Mouse (Mus musculus): ENCODE measurements at regions not wholly inside any gene's neighbourhood (a gene's known extent, or its start where the extent isn't known, plus 50 kb on each side); places are given as distances from the start of the nearest gene placed in this dataset.

DNA sequence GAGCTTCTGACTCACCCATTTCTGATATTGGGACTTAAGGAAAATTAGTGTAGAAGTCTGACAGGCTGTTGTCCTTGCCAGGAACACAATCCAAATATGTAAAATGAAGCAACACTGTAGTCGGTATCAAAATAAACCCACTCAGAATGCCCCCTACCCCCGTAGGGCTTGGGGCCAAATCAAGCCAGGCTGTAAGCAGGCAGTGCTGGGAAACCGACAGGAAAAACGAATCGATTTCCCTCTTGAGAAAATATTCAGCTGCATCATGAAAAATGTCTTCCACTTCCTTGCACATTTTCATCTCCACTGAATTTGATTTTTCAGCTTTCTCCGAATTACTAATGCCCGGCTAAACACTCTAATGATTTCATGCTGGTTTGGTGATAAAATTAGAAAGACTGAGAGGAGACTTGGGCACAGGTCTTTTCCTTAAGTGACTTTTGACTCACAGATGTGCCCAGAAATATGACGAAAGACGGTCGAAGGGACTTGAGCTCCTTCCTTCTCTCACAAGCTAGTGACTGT is 485.7 kb downstream of the Fat4 start:
- DNase-seq (ENCODE audit: low spot score in 2 of 2) = no peak

DNA sequence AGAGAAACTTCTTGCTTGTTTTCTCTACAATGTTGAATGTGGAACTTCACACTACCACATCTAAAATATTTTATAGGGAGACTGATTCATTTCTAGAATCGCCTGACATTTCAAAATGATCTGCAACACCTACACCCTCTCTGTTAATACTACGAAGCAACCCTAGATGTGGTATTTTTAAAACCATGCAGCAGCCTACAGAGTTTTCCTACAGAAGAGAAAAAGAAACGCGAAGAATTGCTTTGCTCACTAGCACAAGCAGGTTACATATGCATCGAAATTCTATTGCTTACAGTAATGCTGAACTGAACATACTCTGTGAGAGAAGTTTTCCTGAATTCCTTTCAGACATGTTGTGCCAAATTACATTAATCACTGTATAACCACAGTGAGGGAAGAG is 488.7 kb downstream of the Fat4 start:
- DNase-seq (ENCODE audit: low spot score in 2 of 2) = peak; percentile 3 to 5

DNA sequence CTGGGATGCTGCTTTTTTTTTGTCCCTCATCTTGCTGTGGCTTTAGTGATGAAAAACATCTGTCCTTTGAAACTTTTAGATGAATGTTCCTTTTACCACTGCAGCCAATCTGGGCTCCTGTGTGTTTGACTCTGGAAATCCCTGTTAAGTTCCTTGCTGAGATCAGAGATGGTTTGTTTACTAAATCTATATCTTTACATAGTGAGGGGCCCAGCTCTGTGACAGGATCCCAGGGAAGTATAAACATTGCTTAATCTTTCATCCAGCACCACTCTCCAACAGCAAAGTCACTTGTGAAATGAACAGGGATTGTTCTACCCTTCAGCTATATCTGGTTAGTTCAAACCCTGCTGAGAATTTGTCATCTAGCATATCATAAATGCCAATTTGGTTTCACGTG is 501.8 kb downstream of the Fat4 start:
- DNase-seq (ENCODE audit: low spot score in 2 of 2) = no peak

DNA sequence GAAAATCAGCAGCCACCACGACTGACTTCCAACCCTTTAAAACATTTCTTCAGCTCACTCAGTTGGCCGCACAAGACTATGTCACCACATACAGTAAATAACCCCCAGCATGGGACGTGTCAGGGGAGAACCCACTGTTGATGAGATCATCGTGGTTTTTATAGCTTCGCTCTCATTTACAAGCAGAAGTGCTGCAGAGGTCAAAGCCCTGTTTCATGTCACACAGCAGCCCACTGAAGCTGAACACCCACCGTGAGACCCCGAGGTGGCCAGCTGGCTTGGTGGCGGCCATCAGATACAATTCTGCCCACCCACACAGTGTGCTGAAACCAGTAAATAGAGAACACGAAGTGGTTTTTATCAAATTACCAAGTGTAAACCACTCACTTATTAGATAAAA is 503.7 kb downstream of the Fat4 start:
- no peak for DNase-seq (ENCODE audit: low spot score in 2 of 2)

DNA sequence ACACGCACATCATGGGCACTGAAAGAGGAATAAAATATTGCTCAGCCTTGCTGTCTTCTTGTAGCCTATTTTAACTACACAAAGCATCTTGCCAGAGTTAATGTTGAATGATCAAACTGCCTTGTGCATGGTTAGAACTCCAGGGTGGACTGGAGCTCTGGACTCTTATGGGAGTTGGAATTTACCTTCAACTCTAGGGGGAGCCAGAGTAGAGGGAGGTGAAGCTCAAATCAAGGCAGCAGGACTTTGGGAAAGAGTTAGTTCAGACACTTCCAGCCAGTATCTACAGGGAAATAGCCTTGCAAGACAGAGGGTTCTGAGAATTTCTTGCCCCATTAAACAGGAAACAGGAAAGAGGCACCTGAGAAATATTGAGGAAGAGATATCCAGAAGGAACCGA is 505.3 kb downstream of the Fat4 start:
- no peak for DNase-seq (ENCODE audit: low spot score in 2 of 2)

DNA sequence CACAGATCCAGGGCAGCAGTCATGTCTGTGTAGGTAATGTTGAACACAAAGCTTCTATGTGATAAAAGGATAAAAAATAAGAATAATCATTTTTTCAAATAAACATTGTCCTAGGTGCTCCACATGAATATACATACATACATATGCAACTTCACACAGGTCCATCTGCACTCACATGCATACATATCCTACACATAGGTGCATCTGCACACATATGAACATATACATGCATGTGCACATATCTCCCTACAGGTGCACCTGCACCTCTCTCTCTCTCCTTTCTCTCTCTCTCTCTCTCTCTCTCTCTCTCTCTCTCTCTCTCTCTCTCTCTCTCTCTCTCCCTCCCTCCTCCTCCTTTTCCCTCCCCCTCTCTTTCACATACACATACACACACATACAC is 509.9 kb downstream of the Fat4 start:
- DNase-seq (ENCODE audit: low spot score in 2 of 2) = no peak

DNA sequence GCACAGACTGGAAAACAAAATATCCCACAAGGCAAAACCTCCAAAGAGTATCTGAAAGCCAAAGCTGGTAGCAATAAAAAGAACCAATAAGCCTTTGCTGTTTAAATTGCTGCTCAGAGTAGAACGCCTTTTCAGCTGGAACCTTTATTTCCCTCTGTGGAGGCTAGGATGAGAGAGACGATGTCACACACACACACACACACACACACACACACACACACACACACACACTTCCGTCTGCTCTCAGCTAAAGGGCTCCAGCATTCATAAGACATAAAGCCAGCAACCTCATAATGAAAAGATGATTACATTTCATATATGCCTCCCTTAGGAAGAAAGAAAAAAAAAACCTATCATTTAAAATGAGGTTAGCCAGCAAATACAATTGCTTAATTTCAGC is 510.5 kb downstream of the Fat4 start:
- DNase-seq (ENCODE audit: low spot score in 2 of 2) = no peak

DNA sequence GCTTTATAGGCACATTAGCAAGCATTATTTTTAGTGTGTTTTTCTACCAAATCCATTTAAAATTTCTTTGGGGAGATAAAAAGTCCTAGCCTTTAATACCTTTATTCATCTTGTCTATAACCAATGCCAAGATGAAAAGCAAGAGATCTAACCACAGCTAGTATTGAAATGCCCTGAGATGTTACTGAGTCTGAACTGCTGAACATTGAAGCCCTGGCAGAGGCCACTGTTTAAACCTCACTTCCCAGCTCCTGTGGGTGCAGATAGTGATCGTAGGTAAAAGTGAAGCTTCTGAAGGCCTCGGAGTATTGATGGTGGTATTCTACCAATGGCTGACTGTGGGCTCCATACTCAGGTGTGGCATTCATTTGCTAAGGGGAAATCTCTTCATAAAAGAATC is 510.9 kb downstream of the Fat4 start:
- no peak for DNase-seq (ENCODE audit: low spot score in 2 of 2)

DNA sequence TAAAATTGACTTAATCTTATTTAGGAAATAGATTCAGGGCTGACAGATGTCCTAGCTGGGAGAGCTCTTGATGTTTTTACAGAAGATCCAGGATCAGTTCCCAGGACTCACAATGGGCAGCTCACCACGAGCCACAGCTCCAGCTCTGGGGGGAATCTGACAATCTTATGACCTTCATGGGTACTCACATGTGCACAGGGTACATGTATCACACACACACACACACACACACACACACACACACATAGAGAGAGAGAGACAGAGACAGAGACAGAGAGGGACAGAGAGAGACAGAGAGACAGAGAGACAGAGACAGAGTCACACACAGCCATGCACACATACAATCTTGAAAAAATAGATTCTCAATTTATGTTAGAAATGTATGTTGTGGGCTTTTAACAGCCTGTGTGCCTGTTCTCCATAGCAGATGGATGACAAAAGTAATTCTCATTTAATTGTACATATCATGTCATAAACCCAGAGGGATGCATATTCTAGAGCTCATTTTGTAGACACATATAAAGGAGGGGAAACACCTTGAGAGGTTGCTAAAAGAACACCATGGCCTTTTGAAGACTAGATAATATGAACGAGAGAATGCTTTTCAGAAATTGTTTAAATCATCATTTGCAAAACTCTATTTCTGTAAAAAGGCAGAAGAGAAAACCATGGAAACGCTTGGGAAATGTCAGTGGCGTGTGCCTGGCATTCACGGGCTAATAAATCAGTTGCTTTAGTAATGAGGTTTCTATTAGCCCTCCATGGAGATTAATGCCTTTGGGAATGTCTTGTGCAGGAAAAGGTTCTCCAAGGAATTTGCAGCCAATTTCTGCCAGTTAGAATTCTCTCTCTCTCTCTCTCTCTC is 538.3 kb downstream of the Fat4 start:
- DNase-seq (ENCODE audit: low spot score in 2 of 2) = no peak

DNA sequence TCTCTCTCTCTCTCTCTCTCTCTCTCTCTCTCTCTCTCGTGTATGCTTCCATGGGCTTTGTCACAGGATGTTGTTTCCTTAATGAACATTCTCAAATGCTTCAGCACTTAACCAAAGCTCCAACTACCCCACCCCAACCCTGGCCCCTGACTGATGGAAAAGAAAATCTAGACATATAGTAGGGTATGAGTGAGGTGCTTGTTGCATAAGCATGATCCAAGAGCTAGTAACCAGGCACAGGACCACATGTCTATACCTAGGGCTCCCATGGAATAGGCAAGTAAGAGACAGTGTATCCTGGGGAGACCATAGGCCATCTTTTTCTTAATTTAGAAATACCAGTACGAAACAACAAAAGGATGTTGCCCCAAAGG is 538.9 kb downstream of the Fat4 start:
- DNase-seq (ENCODE audit: low spot score in 2 of 2) = no peak

DNA sequence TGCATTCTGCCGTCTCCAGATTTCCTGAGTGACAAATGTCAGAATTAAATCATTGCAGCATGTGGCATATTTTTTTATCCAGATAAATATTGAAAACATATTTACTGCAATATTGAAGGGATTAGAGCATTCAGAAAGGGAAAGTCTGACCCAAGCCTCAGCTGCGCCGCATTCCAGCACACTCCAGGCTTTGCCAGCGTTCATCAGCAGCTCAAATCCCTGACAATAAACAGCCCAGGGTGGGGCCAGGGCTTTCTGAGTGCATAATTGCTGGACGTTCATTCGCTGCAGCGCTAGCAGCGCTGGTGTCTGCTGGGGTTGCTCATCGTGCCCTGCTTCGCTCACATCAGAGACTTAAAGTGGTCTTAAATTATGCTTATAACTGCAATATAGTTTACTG is 556.6 kb downstream of the Fat4 start:
- no peak for DNase-seq (ENCODE audit: low spot score in 2 of 2)

DNA sequence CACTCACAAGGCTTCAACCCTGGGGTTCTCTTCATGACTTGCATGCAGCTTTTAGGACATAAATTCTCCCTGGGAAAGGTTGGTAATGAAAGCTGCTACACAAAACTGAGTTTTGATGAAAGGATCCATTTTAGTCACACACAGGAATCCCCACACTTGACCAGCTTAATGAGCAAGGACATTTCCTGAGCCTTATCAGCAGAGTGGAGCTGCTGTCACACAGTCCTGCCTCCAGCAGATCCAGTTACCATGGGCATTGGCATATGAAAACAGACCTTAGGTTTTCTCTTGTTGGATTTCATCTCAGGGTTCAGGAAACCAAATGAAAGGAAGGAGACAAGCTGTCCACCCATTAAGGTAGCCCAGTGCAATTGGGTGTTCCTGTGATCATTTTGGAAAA is 568.9 kb downstream of the Fat4 start:
- no peak for DNase-seq (ENCODE audit: low spot score in 2 of 2)

DNA sequence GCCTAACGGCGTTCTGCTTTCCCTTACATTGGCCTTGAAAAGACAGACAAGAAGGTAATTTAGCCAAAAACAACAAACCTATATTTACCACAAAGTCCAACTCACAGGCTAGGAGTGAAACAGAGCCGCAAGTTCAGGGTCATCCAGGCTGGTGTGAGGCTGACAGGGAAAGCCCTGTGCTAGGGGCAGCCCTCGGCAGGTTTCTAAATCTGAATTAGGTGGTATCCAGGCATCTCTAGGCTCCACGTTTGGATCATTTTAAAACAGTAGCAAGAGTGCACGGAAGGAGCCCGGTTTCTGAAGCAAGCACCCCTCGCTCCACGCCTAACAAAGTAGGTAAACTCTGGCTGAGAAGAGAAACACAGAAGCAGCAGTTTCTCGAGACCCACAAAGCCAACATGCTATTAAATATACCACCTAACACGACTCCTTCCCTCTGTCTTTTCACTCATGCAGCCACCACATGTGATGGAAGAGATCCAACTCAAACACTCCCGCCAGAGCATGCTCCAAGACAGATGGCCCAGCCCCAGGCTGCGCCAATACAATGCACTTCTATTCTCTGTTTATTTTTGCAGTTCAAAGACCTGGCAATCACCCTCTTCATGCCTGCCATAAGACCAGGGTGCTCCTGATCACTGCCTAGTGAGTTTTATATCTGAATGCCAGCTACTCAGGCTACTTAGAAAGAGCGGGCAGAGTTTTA is 573.6 kb downstream of the Fat4 start:
- no peak for DNase-seq (ENCODE audit: low spot score in 2 of 2)

DNA sequence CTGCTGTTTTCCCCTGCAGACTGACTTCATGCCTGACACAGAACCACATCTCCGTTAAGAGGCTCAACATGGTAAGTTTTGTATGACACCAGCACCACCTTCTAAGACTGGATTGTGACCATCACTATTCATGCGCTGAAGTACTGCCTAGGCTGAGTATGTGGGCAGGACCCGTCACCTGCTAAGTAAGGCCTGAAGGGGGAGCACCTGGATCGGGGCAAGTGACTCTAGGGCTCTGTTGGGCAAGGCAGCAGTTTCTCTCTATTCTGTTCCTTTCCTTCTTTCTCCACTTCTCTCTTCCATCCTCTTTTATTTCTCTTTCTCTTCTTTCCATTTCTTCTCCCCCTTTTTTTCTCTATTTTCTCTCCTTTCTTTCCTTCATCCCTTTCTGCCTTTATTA is 574.8 kb downstream of the Fat4 start:
- no peak for DNase-seq (ENCODE audit: low spot score in 2 of 2)

DNA sequence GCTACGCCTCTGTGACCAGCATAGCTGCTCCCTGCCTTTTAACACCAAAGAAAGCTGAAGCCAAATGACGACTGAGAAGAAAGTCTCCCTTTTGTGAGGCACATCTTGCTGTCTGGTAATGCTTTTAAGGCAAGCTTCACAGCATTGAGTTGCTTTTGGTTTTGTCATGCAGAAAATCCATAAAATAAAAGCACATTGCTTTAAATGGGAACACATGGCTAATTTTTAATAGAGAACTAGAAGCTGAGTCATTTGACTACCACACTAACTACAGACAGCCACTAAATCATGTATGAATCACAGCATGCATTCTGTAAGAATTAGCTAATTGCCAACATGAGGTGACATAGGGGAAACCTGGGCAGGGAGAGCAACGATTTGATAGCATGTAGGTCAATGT is 579.1 kb downstream of the Fat4 start:
- no peak for DNase-seq (ENCODE audit: low spot score in 2 of 2)

DNA sequence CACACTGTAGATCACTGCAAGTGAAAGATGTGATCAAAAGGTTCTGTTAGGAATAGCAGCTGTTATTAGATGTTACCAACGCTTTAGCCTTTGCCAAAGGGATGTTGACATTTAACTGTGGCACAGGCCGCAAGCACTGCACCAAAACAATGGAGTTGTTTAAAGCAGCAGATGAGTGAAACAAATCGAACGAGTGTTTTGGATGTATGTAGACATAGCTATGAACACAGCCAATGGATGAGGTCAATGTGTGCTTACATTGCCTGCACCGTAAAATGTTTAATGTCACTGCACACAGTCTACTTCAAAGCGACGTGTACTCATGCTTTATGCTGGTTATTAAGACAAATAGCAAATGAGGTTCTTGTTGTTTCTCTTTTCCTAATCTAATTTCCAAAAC is 602.7 kb downstream of the Fat4 start:
- DNase-seq (ENCODE audit: low spot score in 2 of 2) = no peak

DNA sequence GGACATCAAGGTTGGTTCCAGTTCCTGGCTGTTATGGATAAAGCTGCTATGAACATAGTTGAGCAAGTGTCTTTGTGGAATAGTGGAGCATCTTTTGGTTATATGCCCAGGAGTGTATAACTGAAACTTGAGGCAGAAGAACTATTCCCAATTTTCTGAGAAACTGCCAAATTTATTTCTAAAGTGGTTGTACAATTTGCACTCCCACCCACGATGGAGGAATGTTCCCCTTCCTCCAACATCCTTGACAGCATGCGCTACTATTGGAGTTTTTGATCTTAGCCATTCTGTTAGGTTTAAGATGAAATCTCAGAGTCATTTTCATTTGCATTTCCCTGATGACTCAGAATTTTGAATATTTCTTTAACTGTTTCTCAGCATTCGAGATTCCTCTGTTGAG is 607.6 kb downstream of the Fat4 start:
- DNase-seq (ENCODE audit: low spot score in 2 of 2) = peak; percentile 2 to 12

DNA sequence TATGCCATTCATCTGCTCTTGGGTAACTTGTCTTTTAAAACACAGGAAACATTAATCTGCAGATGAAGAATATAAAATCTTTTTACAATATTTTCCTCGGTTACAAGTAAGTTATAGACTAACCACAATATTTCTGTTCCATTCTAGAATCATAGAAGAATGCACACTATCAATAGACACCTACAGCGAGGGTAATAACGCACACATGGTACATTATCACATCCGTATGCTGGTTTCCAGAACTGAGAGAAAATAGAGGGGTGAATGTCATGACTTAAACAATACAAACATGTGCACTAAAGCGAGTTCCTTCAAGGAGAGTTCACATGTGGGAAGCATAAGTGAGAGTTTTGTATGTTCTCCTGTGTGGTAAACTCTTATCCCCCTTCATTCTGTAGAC is 641.3 kb downstream of the Fat4 start:
- no peak for DNase-seq (ENCODE audit: low spot score in 2 of 2)

DNA sequence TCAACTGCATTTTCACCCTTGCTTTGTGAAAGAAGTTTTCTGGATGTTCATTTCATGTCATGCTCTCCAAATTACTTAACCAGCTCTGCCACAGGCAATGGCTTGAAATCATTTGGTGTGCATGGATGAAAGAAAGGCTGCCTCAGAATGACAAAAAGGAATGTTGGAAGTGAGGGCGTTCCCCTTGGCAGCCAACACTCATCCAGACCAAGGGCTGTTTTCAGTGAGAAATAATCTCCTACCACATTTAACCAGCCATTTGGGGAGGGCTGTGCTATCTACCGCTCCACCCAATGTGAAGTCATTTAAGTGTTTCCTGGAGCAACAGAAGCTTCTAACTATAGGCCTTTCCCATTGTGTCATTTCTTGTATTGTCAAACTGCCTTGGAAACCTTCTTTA is 650.8 kb downstream of the Fat4 start:
- DNase-seq (ENCODE audit: low spot score in 2 of 2) = no peak

DNA sequence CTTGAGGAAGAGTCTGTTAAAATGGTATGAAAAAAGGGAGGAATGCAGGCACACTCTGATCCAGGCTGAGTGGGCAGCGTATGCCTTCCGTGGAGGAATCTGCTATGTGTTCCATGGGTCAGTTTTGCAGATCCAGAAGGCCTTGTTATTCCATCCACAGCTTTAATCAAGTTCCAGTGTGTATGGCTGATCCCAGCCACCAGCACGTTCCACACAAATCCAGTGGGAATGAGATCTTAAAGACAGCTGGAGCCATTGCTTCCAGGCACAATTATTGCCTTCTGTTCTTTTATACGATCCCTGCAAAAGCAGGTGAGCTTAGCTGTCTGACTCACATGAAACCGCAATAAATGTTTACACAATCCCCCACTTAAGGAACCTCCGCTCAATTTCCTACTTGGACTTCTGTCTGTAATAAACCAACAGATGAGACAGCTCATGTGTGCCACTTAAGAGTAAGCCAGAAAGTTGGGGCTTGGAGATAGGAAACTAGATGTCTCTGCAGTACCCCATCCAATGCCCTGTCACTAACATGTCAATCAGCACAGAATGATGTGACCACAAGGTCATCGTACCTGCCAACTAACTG is 653.9 kb downstream of the Fat4 start:
- no peak for DNase-seq (ENCODE audit: low spot score in 2 of 2)

DNA sequence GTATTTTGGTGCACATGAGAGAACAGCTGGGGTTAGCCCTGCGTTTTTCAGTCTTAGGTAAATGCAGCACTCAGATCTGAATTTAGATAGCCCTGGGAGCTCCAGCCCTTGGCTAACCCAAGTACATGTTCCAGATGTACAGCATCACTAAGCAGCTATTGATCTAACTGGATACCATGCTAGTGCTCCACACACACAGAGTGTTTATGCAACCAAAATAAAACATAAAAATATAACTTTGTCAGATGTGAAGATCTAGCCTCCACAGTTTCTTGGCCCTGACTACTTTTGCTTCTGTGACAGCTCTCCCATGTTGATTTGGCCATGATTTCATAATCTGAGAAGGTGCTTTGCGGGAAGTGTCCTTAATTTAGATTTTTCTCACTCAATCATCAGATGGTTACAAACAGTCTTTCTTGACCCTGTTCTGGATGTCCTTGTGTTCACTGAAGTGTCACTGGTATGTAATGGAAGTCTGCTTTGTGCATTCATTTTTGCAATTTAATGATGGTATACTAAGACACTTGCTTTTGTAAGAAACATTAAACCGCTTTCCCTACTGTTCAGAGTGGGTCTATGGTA is 672.8 kb downstream of the Fat4 start:
- no peak for DNase-seq (ENCODE audit: low spot score in 2 of 2)

DNA sequence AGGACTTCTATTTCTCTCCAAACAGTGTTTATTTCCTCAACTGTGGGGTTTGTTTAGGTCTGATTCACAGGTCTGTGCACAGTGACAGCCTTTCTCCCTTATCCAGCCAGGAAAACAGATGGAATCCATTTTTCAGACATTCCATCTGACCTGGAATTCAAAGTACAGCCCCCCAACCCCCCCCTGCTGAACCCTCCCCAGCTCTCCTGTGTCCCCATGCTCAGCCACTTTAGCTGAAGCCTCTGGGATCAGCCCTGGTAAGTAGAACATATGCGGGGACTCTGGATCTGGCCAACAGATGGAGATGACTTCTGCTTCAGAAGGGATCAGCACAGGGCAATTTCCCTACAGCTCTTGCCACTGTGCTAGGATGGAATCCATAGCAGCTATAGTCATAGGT is 674.2 kb downstream of the Fat4 start:
- no peak for DNase-seq (ENCODE audit: low spot score in 2 of 2)

Data from left cerebral cortex, adult 9 months (tissue).